Mouse (Mus musculus): Measurements from ENCODE around the gene Cachd1. TPM values are rescaled to one million over a fixed set of nuclear protein-coding genes. Genes with fewer than 3 reads are reported as not detected.

Cachd1 gene
- 6.3 and 8.2 TPM in 2 replicates for polyA plus RNA-seq (2011; ENCODE audit: insufficient read depth, insufficient read length, low read depth, missing spikeins)

DNA sequence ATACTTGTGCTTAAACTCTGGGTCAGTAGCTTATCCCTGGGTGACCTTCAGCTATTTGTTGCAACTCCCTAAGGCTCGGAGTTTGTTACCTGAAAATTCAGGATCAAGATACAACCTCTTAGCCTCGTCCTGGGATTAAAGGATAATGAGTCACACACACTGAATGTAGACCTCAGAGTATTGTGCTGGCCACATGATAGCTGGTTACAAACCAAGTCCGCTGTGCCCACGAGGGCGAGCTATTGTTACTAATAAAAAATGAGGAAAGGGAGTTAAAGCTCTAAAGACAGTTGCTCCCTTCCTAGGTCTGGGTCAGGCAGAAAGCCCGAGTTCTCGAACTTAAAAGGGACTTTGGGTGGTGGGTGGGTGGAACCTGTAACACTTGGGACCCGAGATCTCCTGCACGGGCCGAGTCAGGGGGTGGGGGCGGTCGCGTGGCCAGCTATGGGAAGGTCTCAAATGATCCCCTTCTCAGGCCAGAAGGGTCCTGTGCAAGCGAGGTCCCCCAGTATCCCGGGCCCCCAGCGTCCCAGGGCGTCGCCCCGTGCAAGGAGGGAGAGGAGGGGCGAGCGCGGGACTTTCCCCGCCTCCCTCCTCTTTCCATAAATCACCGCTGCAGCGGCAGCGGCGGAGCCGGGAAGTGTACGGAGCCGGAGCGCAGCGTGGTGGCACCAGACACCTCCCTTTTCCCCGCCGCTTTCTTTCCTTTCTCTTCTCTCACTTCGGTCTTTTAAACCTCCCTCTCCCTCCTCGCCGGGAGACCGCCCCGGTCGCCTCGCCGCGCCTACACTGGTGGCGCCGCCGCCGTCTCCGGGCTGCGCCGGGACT is at the start of gene Cachd1:
Gene Cachd1 (plus strand): TSS at position 633 of the 828 bp plus-strand sequence.
- Histone ChIP-seq H3K4me1 (ENCODE audit: control insufficient read depth, insufficient read depth, low read length) (no peaks in the 10 kb centered on the region), H3K9me3 (replicated peaks; ENCODE audit: control insufficient read depth, insufficient read depth, low read length, poor library complexity, severe bottlenecking) (no peaks in the 10 kb centered on the region), H3K36me3 (ENCODE audit: control insufficient read depth, insufficient read depth, low read length, poor library complexity, severe bottlenecking) (no peaks in the 10 kb centered on the region), H3K4me3 (ENCODE audit: low read depth, low read length) (peak within 1 kb of the TSS; percentile 66), H3K27me3 (ENCODE audit: control insufficient read depth, insufficient read depth, low read length, poor library complexity, severe bottlenecking) (peaks cover 6% of the 10 kb centered on the region), H3K9ac (ENCODE audit: low read depth, poor library complexity, severe bottlenecking) (peak within 1 kb of the TSS; percentile 75), H3K27ac (ENCODE audit: insufficient read depth, low read length) (no peak within 1 kb of the TSS)
- no peak for TF ChIP-seq EP300 (IDR thresholded peaks at IDR 0.05; ENCODE audit: insufficient read depth, low read depth, low read length)
- no peak for TF ChIP-seq POLR2A (IDR thresholded peaks at IDR 0.05; ENCODE audit: insufficient read depth, low read length)
- TF ChIP-seq CTCF (IDR thresholded peaks at IDR 0.05; ENCODE audit: low read depth, low read length) = no peak

DNA sequence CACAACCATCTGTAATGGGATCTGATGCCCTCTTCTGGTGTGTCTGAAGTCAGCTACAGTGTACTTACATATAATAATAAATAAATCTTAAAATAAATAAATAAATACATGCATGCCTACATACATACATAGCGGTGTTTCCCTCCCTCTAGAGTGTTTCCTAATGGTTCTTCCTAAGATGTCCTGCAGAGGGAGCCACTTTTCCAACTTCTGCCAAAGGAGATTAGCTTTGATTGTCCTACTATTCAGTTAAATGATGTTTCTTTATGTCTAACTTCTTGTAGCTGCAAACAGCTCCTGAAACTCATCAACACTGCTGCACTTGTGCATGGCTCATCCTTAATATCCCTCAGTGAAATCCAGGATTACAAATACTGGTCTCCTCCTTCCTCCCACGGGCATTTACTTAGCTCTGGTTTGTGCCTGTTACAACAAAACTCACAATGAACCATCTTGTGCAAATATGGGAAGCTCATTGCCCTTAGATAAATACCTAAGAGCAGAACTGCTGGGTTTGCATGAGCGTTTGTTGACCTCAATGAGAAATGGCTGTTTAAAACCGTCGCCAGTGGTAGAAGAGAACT is 47.5 kb upstream of the Cachd1 start:
- TF ChIP-seq CTCF (IDR thresholded peaks at IDR 0.05; ENCODE audit: low read depth, low read length) (no peak), POLR2A (IDR thresholded peaks at IDR 0.05; ENCODE audit: insufficient read depth, low read length) (no peak), EP300 (IDR thresholded peaks at IDR 0.05; ENCODE audit: insufficient read depth, low read depth, low read length) (no peak)
- Histone ChIP-seq H3K36me3 (ENCODE audit: control insufficient read depth, insufficient read depth, low read length, poor library complexity, severe bottlenecking) (no peaks in the 10 kb centered on the region), H3K27ac (ENCODE audit: insufficient read depth, low read length) (no peak overlapping the region), H3K27me3 (ENCODE audit: control insufficient read depth, insufficient read depth, low read length, poor library complexity, severe bottlenecking) (no peaks in the 10 kb centered on the region), H3K9ac (ENCODE audit: low read depth, poor library complexity, severe bottlenecking) (no peak overlapping the region), H3K4me1 (ENCODE audit: control insufficient read depth, insufficient read depth, low read length) (no peaks in the 10 kb centered on the region), H3K9me3 (replicated peaks; ENCODE audit: control insufficient read depth, insufficient read depth, low read length, poor library complexity, severe bottlenecking) (no peaks in the 10 kb centered on the region), H3K4me3 (ENCODE audit: low read depth, low read length) (no peak overlapping the region)

DNA sequence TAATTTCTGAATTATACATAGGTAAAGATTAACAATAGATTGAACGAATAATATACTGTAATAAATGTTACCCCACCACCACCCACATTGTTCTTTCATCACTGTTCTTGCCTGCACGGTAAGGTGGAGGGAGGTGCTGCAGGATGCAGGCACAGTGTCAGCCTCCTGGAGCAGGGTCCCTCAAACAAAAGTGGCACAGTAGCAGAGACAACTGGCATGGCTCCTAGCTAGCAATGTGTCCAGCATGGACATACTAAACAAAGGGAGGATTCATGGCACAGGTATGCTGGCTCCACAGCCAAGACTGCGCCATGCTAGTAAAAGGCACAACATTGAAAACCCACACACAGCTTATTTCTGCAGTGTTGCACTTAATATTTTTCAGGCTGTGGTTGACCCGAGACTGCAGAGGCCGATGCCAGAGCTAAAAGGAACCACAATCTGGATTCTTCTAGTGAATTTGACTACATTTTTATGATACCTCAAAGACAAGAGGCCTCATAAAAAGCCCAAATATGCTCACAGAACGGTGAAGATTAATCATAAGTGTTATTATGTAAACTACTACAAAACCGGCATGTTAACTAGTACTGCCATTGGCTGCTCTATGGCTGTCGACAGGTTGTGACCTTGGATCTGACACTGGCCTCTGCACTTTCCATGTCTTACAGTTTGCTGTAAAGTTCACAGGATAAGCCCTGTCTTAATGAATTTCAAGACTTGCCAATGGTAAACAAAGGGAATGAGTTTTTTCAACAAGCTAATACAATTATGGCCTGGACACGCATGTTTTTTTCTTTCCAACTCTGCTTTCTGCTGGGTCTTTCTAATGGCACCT is 41.2 kb upstream of the Cachd1 start:
- Histone ChIP-seq H3K4me3 (ENCODE audit: low read depth, low read length) (no peak overlapping the region), H3K27me3 (ENCODE audit: control insufficient read depth, insufficient read depth, low read length, poor library complexity, severe bottlenecking) (no peaks in the 10 kb centered on the region), H3K27ac (ENCODE audit: insufficient read depth, low read length) (no peak overlapping the region), H3K9me3 (replicated peaks; ENCODE audit: control insufficient read depth, insufficient read depth, low read length, poor library complexity, severe bottlenecking) (no peaks in the 10 kb centered on the region), H3K36me3 (ENCODE audit: control insufficient read depth, insufficient read depth, low read length, poor library complexity, severe bottlenecking) (no peaks in the 10 kb centered on the region), H3K9ac (ENCODE audit: low read depth, poor library complexity, severe bottlenecking) (no peak overlapping the region), H3K4me1 (ENCODE audit: control insufficient read depth, insufficient read depth, low read length) (no peaks in the 10 kb centered on the region)
- TF ChIP-seq EP300 (IDR thresholded peaks at IDR 0.05; ENCODE audit: insufficient read depth, low read depth, low read length) = no peak
- TF ChIP-seq CTCF (IDR thresholded peaks at IDR 0.05; ENCODE audit: low read depth, low read length) = no peak
- no peak for TF ChIP-seq POLR2A (IDR thresholded peaks at IDR 0.05; ENCODE audit: insufficient read depth, low read length)

DNA sequence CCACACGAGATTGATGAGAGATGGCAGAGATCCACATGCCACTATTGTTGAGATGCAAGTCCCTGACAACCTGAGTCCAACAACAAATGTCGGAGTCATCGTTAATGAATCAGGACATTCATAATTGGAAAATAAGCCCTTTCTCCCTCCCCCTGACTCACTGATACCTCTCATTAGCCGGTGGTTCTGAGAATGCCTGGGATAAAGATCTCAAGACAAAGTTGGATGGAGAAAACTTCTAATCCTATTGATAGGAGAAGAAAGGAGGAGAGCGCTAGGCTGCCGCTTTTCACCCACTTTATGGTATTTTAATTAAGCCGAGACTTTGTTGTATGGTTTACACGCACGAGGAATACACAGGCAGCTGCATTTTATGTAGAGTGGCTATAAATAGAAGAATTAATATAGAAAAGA is 40.5 kb upstream of the Cachd1 start:
- Histone ChIP-seq H3K4me1 (ENCODE audit: control insufficient read depth, insufficient read depth, low read length) (no peaks in the 10 kb centered on the region), H3K27ac (ENCODE audit: insufficient read depth, low read length) (no peak overlapping the region), H3K9ac (ENCODE audit: low read depth, poor library complexity, severe bottlenecking) (no peak overlapping the region), H3K27me3 (ENCODE audit: control insufficient read depth, insufficient read depth, low read length, poor library complexity, severe bottlenecking) (no peaks in the 10 kb centered on the region), H3K9me3 (replicated peaks; ENCODE audit: control insufficient read depth, insufficient read depth, low read length, poor library complexity, severe bottlenecking) (no peaks in the 10 kb centered on the region), H3K36me3 (ENCODE audit: control insufficient read depth, insufficient read depth, low read length, poor library complexity, severe bottlenecking) (no peaks in the 10 kb centered on the region), H3K4me3 (ENCODE audit: low read depth, low read length) (no peak overlapping the region)
- TF ChIP-seq CTCF (IDR thresholded peaks at IDR 0.05; ENCODE audit: low read depth, low read length) = no peak
- TF ChIP-seq EP300 (IDR thresholded peaks at IDR 0.05; ENCODE audit: insufficient read depth, low read depth, low read length) = no peak
- no peak for TF ChIP-seq POLR2A (IDR thresholded peaks at IDR 0.05; ENCODE audit: insufficient read depth, low read length)

GRCm38 (mm10) chr4:100743615-100744014 is 32.9 kb upstream of the Cachd1 start:
- no peak overlapping the region for H3K27ac ChIP-seq (ENCODE audit: insufficient read depth, low read length)
- H3K36me3 ChIP-seq (ENCODE audit: control insufficient read depth, insufficient read depth, low read length, poor library complexity, severe bottlenecking) = no peaks in the 10 kb centered on the region
- H3K4me1 ChIP-seq (ENCODE audit: control insufficient read depth, insufficient read depth, low read length) = no peaks in the 10 kb centered on the region
- H3K27me3 ChIP-seq (ENCODE audit: control insufficient read depth, insufficient read depth, low read length, poor library complexity, severe bottlenecking) = no peaks in the 10 kb centered on the region; the same call in 1 of the 2 replicates
- no peak overlapping the region for H3K9ac ChIP-seq (ENCODE audit: low read depth, poor library complexity, severe bottlenecking)
- no peak overlapping the region for H3K4me3 ChIP-seq (ENCODE audit: low read depth, low read length)
- 0 out of 2 replicates have a peak, but pooled peaks cover 3% of the 10 kb centered on the region for H3K9me3 ChIP-seq (replicated peaks; ENCODE audit: control insufficient read depth, insufficient read depth, low read length, poor library complexity, severe bottlenecking)
- no peak for TF ChIP-seq CTCF (IDR thresholded peaks at IDR 0.05; ENCODE audit: low read depth, low read length)
- no peak for TF ChIP-seq POLR2A (IDR thresholded peaks at IDR 0.05; ENCODE audit: insufficient read depth, low read length)
- TF ChIP-seq EP300 (IDR thresholded peaks at IDR 0.05; ENCODE audit: insufficient read depth, low read depth, low read length) = no peak
